In genomic region chr10:111971929-111972328, GRCm38 (mm10) we compare ENCODE assay signal across 9 mouse cellular contexts. TPM values are rescaled to one million over a fixed set of nuclear protein-coding genes. Genes with fewer than 3 reads are reported as not detected.
DNase-seq lines count a peak whose midpoint lies in the region; ATAC-seq lines count a peak whose summit lies in the region.
"Had no signal": no experiment of that assay in that cellular context is flagged by ENCODE, and none has a peak within 500 bp of the region (broad histone marks: within the 10 kb centered on the region; RNA-seq: fewer than 3 reads in every experiment).

No protein-coding gene starts in this region.

- peak; percentile 36 for DNase-seq in cerebellum, adult 9-10 months
- DNase-seq in cerebellum, adult 18-20 months, result no peak
- no peak for DNase-seq in liver, embryonic 11.5 days (ENCODE audit: low spot score)
- no peak for DNase-seq in liver
- no peak for DNase-seq in gastrocnemius, postnatal 14 days
- DNase-seq in spleen, adult 12 weeks (ENCODE audit: low spot score), result no peak

- no peak overlapping the region for H3K27ac ChIP-seq in liver, embryonic 11.5 days (ENCODE audit: low read depth, low read length)
- H3K27ac ChIP-seq in limb, embryonic 12.5 days, result no peak overlapping the region
- H3K27ac ChIP-seq in neural tube, embryonic 15.5 days (replicated peaks), result no peak overlapping the region

- H3K4me3 ChIP-seq in liver, embryonic 11.5 days (ENCODE audit: low read depth, low read length), result no peak overlapping the region
- H3K4me3 ChIP-seq in limb, embryonic 12.5 days (replicated peaks), result no peak overlapping the region
- no peak overlapping the region for H3K4me3 ChIP-seq in neural tube, embryonic 15.5 days (replicated peaks)

- peaks cover 2% of the 10 kb centered on the region; the same call in 1 of the 2 replicates for H3K36me3 ChIP-seq in liver, embryonic 11.5 days (ENCODE audit: control insufficient read depth, insufficient read depth, low read length)
- H3K36me3 ChIP-seq in limb, embryonic 12.5 days, result peaks cover 11% of the 10 kb centered on the region
- peaks cover 9% of the 10 kb centered on the region; the same call in 1 of the 2 replicates for H3K36me3 ChIP-seq in neural tube, embryonic 15.5 days

- no peak overlapping the region for H3K9ac ChIP-seq in liver, embryonic 11.5 days (ENCODE audit: low read depth, low read length)
- H3K9ac ChIP-seq in limb, embryonic 12.5 days (replicated peaks), result no peak overlapping the region
- H3K9ac ChIP-seq in neural tube, embryonic 15.5 days (replicated peaks), result no peak overlapping the region

- 79% methylated on average over 3 of the region's 3 CpGs for WGBS in liver, embryonic 11.5 days
- WGBS in limb, embryonic 12.5 days, result 77% methylated on average over 3 of the region's 3 CpGs
- WGBS in neural tube, embryonic 15.5 days, result 83% methylated on average over 3 of the region's 3 CpGs

- ATAC-seq in liver, embryonic 11.5 days (replicated peaks; ENCODE audit: low FRiP score), result no peak
- ATAC-seq in limb, embryonic 12.5 days (ENCODE audit: insufficient number of reproducible peaks, insufficient read depth, low FRiP score, low TSS enrichment, low read depth), result no peak
- peak; percentile 52; the same call in 1 of the 2 replicates for ATAC-seq in neural tube, embryonic 15.5 days (ENCODE audit: low FRiP score)

- H3K4me2 ChIP-seq in liver, embryonic 11.5 days, result peak overlapping the region; percentile 49
- peak overlapping the region; percentile 38; the same call in 1 of the 2 replicates for H3K4me2 ChIP-seq in limb, embryonic 12.5 days
- H3K4me2 ChIP-seq in neural tube, embryonic 15.5 days, result peak overlapping the region; percentile 40

- intact Hi-C loops in gastrocnemius, postnatal 14 days (cut with DNase I; ENCODE audit: low total_unique reads), result no loop called here

- H3K4me1 ChIP-seq in liver, embryonic 11.5 days (replicated peaks; ENCODE audit: control insufficient read depth, insufficient read depth, low read length), result peaks cover 3% of the 10 kb centered on the region; the same call in 1 of the 2 replicates
- peaks cover 7% of the 10 kb centered on the region for H3K4me1 ChIP-seq in limb, embryonic 12.5 days (replicated peaks)
- peaks cover 13% of the 10 kb centered on the region for H3K4me1 ChIP-seq in neural tube, embryonic 15.5 days

- H3K27me3 ChIP-seq in liver, embryonic 11.5 days (replicated peaks; ENCODE audit: control insufficient read depth, insufficient read depth, low read length), result no peaks in the 10 kb centered on the region
- no peaks in the 10 kb centered on the region for H3K27me3 ChIP-seq in limb, embryonic 12.5 days
- no peaks in the 10 kb centered on the region for H3K27me3 ChIP-seq in neural tube, embryonic 15.5 days (replicated peaks)

- H3K9me3 ChIP-seq in liver, embryonic 11.5 days (ENCODE audit: control insufficient read depth, low read length), result no peaks in the 10 kb centered on the region
- H3K9me3 ChIP-seq in limb, embryonic 12.5 days, result no peaks in the 10 kb centered on the region
- no peaks in the 10 kb centered on the region for H3K9me3 ChIP-seq in neural tube, embryonic 15.5 days (replicated peaks)
- H3K9me3 ChIP-seq: limb, embryonic 15.5 days had no signal

RNA-seq across cellular contexts. Expression of gene Krr1, which starts 0.5 kb away (rescaled TPM):
- polyA plus RNA-seq in liver, embryonic 11.5 days (2014; fragmentation: Nextera tagmentation; extraction: Ambion mirVana), result 56.5 and 57.6 TPM in 2 replicates
- 53.3 and 55.8 TPM in 2 replicates for polyA plus RNA-seq in limb, embryonic 12.5 days (2016; fragmentation: Nextera tagmentation; extraction: Ambion mirVana)
- 31.2 and 34.8 TPM in 2 replicates for polyA plus RNA-seq in neural tube, embryonic 15.5 days (2015; fragmentation: Nextera tagmentation; extraction: Ambion mirVana)
- 10 to 100 TPM; 20.8 to 23.1 TPM for total RNA-seq in gastrocnemius, postnatal 14 days (2021)

RNA-seq across cellular contexts. Expression of gene Glipr1, which starts 30.5 kb away (rescaled TPM):
- polyA plus RNA-seq in liver, embryonic 11.5 days (2014; fragmentation: Nextera tagmentation; extraction: Ambion mirVana), result 7.8 and 9.8 TPM in 2 replicates
- polyA plus RNA-seq in limb, embryonic 12.5 days (2016; fragmentation: Nextera tagmentation; extraction: Ambion mirVana), result 1.5 and 1.8 TPM in 2 replicates
- polyA plus RNA-seq in neural tube, embryonic 15.5 days (2015; fragmentation: Nextera tagmentation; extraction: Ambion mirVana), result 1.4 and 3.9 TPM in 2 replicates
- under 1 TPM in 1 of 2 experiments, not detected in 1; 0.22 TPM for total RNA-seq in gastrocnemius, postnatal 14 days (2021)
